Comparison of ENCODE assay signal across 16 mouse cellular contexts in the genomic region with DNA sequence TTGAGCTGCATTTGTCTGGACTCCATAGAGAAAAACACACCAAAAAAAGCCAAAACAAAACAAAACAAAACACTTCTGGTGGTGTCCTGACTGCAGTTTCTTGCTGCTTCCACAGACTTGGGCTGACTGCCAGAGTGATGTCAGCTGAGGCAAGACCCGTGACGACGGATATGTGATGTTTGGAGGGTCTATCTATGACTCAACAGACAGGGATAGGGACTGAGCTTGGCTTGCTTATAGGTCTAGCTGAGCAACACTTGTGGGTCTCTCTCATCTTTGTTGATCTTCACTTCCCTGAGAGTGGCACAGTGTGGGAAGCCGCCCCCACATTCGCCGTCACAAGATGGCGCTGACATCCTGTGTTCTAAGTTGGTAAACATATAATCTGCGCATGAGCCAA.
A peak's percentile ranks its signal among the peaks of the same experiment; 100 is the strongest.
DNase-seq lines count a peak whose midpoint lies in the region.
"Had no signal": no experiment of that assay in that cellular context is flagged by ENCODE, and none has a peak within 500 bp of the region (broad histone marks: within the 10 kb centered on the region; RNA-seq: fewer than 3 reads in every experiment).

No protein-coding gene starts in this region.

- DNase-seq in 416B (ENCODE audit: low read depth) (peak; percentile 36), A20 (ENCODE audit: low read depth, low spot score) (peak; percentile 84), NIH3T3 (ENCODE audit: low read depth) (peak; percentile 30)
- peak; percentile 54 for DNase-seq in induced T-regulatory cell, adult 2 months (ENCODE audit: low read depth)
- no peak for DNase-seq in spleen, adult 12 weeks (ENCODE audit: low spot score)
- DNase-seq in kidney, adult 18-20 months, result no peak
- no peak for DNase-seq in cerebellum, adult 9-11 months
- DNase-seq: adrenal gland, postnatal 10 days; cerebellum, adult 18-20 months; cerebellum, postnatal 14 days; embryo, embryonic 11 days; gastrocnemius, adult 2 months; gastrocnemius, postnatal 25 days; heart, adult 11 months; heart, postnatal 4 days; kidney, adult 11 months had no signal

Comparison
In these comparisons a context has a peak if more than half of its experiments do, and no peak if none do; other contexts are left out.
1. DNase-seq: peak in 416B (single experiment), A20 (single experiment), NIH3T3 (single experiment) and induced T-regulatory cell, adult 2 months (single experiment); none in spleen, adult 12 weeks (single experiment), kidney, adult 18-20 months (single experiment) and cerebellum, adult 9-11 months (single experiment).